Mouse (Mus musculus): Measurements from ENCODE around the gene Fyco1.

GRCm38 (mm10) chr9:123806267-123806666 is 45.4 kb downstream of the Fyco1 start, which contains the start of gene Cxcr6:
- TF ChIP-seq EP300 (IDR thresholded peaks at IDR 0.05; ENCODE audit: low read depth) (no peak), CTCF (IDR thresholded peaks at IDR 0.05; ENCODE audit: low read depth) (no peak)
